Mouse (Mus musculus) bone marrow macrophage, adult 2 months (primary cell): ENCODE measurements around the gene Tgfbr3.

ENCODE experiments used
- CTCF ChIP-seq: IDR thresholded peaks from 2 replicates; pipeline ENCODE4 v1.5.1; 2012; ENCODE audit warnings: low read depth, mild to moderate bottlenecking, low read length, moderate library complexity
- POLR2A ChIP-seq: IDR thresholded peaks from 2 replicates; pipeline ENCODE4 v1.6.1; 2012; ENCODE audit warnings: mild to moderate bottlenecking, low read depth, low read length, borderline replicate concordance

- TF ChIP-seq CTCF (no peak), POLR2A (no peak)
Observed at GRCm38 (mm10) chr5:107064922-107065321, 224.5 kb downstream of the Tgfbr3 start.
